Mouse (Mus musculus) kidney, adult 2 months (tissue): ENCODE results near the gene Krtap8-1.

Source experiments
- CTCF ChIP-seq: fragments of 200-500 bp; conservative IDR thresholded peaks from 2 replicates; pipeline ENCODE4 v1.5.1; 2011; ENCODE audit warnings: low read depth, mild to moderate bottlenecking, control low read depth, low read length, moderate library complexity, mixed read lengths; ENCODE audit not compliant: insufficient read depth, insufficient read length
- POLR2A ChIP-seq: fragments of 200-500 bp; IDR thresholded peaks from one replicate; pipeline ENCODE4 v1.6.1; 2011; ENCODE audit warnings: low read depth, low read length, control low read depth

GRCm38 (mm10) chr16:89497002-89497401 lies 9.2 kb upstream of the Krtap8-1 start:
- no peak for TF ChIP-seq CTCF
- TF ChIP-seq POLR2A, result no peak
